Mouse (Mus musculus): ENCODE results near the gene Sh3pxd2b.

Sh3pxd2b gene

GRCm38 (mm10) chr11:32342770-32343191 is 4.8 kb upstream of the Sh3pxd2b start:
- DNase-seq = peak in 1 of 2 experiments; percentile 47

DNA sequence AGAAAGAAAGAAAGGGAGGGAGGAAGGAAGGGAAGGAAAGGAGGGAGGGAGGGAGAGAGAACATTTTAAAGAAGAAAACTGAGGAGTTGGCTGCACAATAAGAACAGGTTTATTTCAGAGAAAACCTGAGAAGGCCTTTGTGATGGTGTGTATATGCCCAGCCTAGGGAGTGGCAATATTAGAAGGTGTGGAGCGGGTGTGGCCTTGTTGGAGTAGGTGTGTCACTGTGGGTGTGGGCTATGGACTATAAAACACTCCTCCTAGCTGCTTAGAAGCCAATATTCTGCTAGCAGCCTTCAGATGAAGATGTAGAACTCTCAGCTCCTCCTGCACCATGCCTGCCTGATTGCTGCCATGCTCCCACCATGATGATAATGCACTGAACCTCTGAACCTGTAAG is 4.3 kb upstream of the Sh3pxd2b start:
- DNase-seq = no peak

- no peak for DNase-seq
Measured at GRCm38 (mm10) chr11:32345504-32346297, 1.9 kb upstream of the Sh3pxd2b start.

- no peak for DNase-seq
Measured at GRCm38 (mm10) chr11:32347264-32347606, 385 bp upstream of the Sh3pxd2b start.

GRCm38 (mm10) chr11:32348433-32349283 is 1.0 kb downstream of the Sh3pxd2b start:
- DNase-seq = no peak

GRCm38 (mm10) chr11:32349284-32349953 is 1.8 kb downstream of the Sh3pxd2b start:
- peak in 1 of 2 experiments; percentile 7 for DNase-seq

- DNase-seq = no peak
Measured at GRCm38 (mm10) chr11:32352946-32353345, 5.3 kb downstream of the Sh3pxd2b start.

DNA sequence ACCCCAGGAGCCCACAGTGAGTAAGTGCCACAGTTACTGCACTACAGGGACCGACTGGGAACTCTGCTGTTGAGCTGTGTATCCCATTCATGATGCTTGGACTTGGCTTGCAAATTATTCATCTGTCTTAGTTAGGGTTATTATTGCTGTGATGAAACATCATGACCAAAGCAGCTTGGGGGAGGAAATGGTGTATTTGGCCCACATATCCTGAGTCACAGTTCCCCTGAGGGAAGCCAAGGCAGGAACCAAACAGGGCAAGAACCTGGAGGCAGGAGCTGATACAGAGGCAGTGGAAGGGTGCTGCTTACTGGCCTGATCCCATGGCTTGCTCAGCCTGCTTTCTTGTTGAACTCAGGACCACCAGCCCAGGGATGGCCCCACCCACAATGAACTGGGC is 7.8 kb downstream of the Sh3pxd2b start:
- no peak for DNase-seq

- DNase-seq = no peak
Measured at GRCm38 (mm10) chr11:32357686-32358085, 10.1 kb downstream of the Sh3pxd2b start.

- no peak for DNase-seq
Measured at GRCm38 (mm10) chr11:32358399-32358798, 10.8 kb downstream of the Sh3pxd2b start.

GRCm38 (mm10) chr11:32359566-32359965 is 11.9 kb downstream of the Sh3pxd2b start:
- no peak for DNase-seq

- DNase-seq = no peak
Measured at GRCm38 (mm10) chr11:32361774-32362173, 14.2 kb downstream of the Sh3pxd2b start.

DNA sequence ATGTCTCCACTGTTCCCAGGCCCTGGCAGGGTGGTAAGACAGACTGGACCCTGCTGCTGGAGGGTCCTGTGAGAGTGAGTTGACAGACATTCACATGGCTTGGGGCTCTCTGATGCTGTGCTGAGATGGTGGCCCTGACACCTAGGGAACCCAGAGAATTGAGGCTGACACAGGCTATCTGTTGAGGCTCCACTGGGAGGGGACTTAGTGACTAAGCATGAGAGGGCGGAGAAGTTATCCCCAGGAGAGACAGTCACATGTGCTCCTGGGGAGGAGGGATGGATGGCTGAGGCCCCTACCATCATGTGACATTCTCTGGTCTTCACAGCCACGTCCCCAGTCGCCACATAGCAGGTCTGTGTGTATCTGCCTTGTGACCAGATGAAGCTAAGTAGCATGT is 15.6 kb downstream of the Sh3pxd2b start:
- DNase-seq = no peak

DNA sequence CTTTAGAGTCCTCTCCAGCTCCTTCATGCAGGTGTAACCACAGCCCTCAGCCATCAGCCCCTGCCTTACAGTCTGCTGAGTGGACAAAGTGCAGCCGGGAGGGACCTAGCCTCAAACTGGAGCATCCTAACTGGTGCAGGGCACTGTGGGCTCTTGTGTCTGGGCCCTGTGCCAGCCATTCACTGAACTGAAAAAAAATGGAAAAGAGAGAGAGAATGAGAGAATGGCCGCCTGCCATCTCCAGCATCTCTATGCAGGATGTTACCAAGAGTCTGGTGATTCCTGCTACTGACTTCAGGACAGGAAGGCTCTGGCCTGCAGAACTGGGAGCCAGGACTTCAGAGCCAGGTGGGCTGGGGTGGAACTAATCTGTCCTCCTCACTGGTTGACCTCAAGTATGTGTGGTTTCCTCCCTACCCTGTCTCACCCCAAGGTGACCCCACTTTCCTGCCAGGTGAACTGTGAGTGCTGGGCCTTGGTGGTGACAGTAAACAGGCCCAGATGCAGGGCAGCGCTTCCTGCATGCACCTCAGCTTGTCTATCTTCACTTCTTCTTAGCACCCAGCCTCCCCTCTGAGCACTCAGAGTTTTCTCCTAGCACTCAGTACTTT is 16.1 kb downstream of the Sh3pxd2b start:
- DNase-seq = no peak

DNA sequence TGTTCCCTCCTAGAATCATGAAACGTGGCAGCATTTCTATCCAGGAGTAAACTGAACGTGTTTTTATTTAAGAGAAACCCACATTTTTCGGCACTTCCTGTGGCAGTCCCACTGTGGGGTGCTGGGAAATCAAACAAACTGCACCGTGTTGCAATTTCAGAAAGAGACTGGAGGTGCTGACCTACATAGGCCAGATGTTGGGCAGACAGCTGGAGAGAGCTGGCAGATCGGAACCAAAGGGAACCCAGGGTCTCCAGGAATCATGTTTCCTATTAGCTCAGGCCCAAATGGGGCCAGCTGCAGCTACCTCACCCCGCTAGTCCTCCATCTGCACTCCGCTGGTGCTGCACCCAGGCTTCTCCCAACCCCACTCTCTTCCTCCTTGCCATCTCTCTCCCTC is 16.8 kb downstream of the Sh3pxd2b start:
- no peak for DNase-seq

DNA sequence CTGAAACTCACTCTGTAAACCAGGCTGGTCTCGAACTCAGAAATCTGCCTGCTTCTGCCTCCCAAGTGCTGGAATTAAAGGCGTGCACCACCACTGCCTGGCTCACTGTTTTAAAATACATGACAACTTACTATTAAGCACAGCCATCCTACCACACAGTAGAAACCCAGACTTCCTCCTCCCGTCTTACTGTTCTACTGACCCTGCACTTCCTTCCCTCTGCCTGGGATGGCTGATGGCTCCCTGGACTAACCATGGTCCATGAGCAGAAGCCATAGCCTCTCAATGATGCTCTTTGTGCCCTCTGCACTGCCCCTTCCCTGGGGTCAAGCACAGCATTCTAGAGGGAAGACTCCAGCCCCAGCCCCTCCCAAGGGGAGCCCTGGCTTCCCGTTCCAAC is 17.9 kb downstream of the Sh3pxd2b start:
- no peak for DNase-seq

DNA sequence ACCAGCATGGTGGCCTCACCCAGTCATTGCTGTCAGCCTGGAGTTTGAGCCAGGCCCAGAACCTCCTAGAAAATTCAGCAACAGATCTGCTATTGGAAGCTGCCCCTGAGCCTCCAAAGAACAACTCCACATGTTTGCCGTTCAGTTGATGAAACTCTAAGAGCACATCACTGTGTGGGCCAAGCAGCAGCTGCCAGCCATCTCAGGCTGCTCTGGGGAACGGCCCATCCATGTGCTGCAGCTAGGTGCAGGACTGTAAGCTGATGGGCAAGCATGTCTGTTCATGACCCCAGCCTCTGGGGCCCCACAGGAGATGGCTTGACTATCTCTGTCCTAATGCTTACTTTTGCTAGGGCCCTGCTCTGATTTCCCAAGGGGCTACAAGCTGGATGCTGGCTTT is 19.4 kb downstream of the Sh3pxd2b start:
- no peak for DNase-seq

DNA sequence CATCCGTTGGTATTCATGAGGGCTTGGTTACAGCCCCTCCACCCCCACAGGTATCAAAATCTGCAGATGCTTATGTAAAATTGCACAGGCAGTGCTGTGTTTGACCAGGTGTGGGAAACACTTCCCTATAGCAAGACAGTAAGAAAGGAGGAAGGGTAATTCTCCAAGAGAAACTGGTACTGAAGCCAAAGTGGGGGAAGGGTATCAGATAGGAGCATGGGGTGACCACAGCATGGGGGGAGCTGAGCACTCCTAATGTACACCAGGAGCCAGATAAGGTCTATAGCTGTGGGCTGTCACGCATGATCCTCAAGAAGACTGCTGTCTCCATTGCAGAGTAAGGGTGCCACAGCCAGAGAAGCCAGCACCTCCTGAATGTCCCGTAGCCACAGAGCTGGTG is 21.4 kb downstream of the Sh3pxd2b start:
- no peak for DNase-seq

GRCm38 (mm10) chr11:32370881-32371280 is 23.3 kb downstream of the Sh3pxd2b start:
- no peak for DNase-seq

- no peak for DNase-seq
Measured at GRCm38 (mm10) chr11:32373266-32374026, 25.8 kb downstream of the Sh3pxd2b start.

DNA sequence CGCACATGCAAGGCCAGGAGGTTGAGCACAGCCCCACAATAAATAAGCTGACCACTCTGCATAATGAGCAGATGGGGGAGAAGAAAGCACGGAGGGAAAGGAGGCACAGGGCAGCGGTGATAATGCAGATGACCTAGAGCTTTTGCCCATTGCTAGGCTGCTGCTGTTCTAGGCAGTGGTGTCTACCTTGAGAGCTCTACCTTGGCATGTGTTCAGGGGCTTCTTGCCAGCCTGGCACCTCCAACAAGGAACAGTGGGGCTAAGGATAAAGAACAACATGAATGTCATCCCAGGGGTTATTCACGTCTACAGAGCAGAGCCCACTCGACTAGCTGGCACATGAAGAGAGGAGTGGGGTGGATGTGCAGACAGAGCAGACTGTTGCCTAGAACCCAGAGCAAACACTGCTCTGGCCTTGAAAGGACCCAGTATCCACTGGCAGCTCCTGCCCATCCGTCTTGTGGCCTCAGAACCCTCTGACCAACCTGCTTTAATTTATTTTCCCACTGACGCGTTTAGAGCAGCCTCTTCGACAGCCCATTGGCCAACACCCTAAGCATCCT is 26.5 kb downstream of the Sh3pxd2b start:
- no peak for DNase-seq

DNA sequence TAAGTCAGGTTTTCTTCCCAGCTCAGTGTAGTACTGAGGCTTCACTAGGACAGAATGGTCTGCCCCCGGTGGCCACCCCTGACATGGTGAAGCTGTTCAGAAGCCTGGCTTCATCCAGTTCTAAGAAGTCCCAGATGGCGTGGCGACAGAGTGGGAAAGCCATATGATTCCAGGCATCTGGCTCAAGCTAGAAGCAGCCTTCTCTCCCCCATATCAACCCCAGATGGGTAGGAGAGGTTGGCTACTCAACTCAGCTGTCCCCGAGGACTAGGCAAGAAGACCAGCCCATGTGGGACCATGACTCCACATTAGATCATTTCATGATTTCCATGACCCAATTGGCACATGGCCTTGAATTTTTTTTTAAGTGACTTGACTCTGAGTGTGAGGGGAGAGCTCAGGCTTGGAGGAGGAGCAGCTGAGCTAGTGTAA is 27.5 kb downstream of the Sh3pxd2b start:
- no peak for DNase-seq
